Mouse (Mus musculus) frontal cortex, postnatal 14 days (tissue): ENCODE data around the gene Rsph14.

Source experiments
- DNase-seq, 2 experiments: peaks; one replicate each; pipeline ENCODE4 v3.0.0; 2022; ENCODE audit warnings: low spot score in 2 of 2

Rsph14 gene

GRCm38 (mm10) chr10:75032395-75032794 lies at the start of gene Rsph14:
Gene Rsph14 (minus strand): TSS chr10:75032586.
- DNase-seq = peak; percentile 67 to 78

GRCm38 (mm10) chr10:75078174-75079128 lies 46.1 kb upstream of the Rsph14 start:
- no peak for DNase-seq

GRCm38 (mm10) chr10:75075665-75076064 lies 43.3 kb upstream of the Rsph14 start:
- no peak for DNase-seq

- no peak for DNase-seq
Measured at GRCm38 (mm10) chr10:75070281-75070976, 38.0 kb upstream of the Rsph14 start.

- DNase-seq = no peak
Measured at GRCm38 (mm10) chr10:75068624-75069328, 36.4 kb upstream of the Rsph14 start.

- no peak for DNase-seq
Measured at GRCm38 (mm10) chr10:75068086-75068485, 35.7 kb upstream of the Rsph14 start.

GRCm38 (mm10) chr10:75067446-75067845 lies 35.1 kb upstream of the Rsph14 start:
- DNase-seq = no peak

- no peak for DNase-seq
Measured at GRCm38 (mm10) chr10:75065691-75066090, 33.3 kb upstream of the Rsph14 start.

- no peak for DNase-seq
Measured at GRCm38 (mm10) chr10:75063301-75063965, 31.0 kb upstream of the Rsph14 start.

GRCm38 (mm10) chr10:75062621-75063020 lies 30.2 kb upstream of the Rsph14 start:
- DNase-seq = no peak

GRCm38 (mm10) chr10:75062189-75062561 lies 29.8 kb upstream of the Rsph14 start:
- no peak for DNase-seq

GRCm38 (mm10) chr10:75061341-75062188 lies 29.2 kb upstream of the Rsph14 start:
- DNase-seq = no peak

GRCm38 (mm10) chr10:75060843-75061235 lies 28.5 kb upstream of the Rsph14 start:
- DNase-seq = peak in 1 of 2 experiments; percentile 28

- DNase-seq = peak in 1 of 2 experiments; percentile 71
Measured at GRCm38 (mm10) chr10:75060217-75060842, 27.9 kb upstream of the Rsph14 start, which contains the start of gene Bcr. Gene Bcr (plus strand): TSS chr10:75060592.

GRCm38 (mm10) chr10:75059396-75059795 lies 27.0 kb upstream of the Rsph14 start:
- DNase-seq = peak in 1 of 2 experiments; percentile 70

GRCm38 (mm10) chr10:75058761-75059395 lies 26.5 kb upstream of the Rsph14 start:
- DNase-seq = no peak

- DNase-seq = no peak
Measured at GRCm38 (mm10) chr10:75058336-75058735, 25.9 kb upstream of the Rsph14 start.

GRCm38 (mm10) chr10:75056255-75056654 lies 23.9 kb upstream of the Rsph14 start:
- no peak for DNase-seq

- DNase-seq = no peak
Measured at GRCm38 (mm10) chr10:75055672-75056071, 23.3 kb upstream of the Rsph14 start.

GRCm38 (mm10) chr10:75054125-75054524 lies 21.7 kb upstream of the Rsph14 start:
- no peak for DNase-seq
